Mouse (Mus musculus) heart, postnatal 0 days (tissue): Measurements from ENCODE around the gene F10.

ENCODE experiments used
- CTCF ChIP-seq: IDR thresholded peaks from 2 replicates; pipeline ENCODE4 v1.5.1; 2016; ENCODE audit warnings: antibody characterized with exemption, control low read depth, low read depth
- EP300 ChIP-seq: IDR thresholded peaks from 2 replicates; pipeline ENCODE4 v1.6.1; 2016; ENCODE audit warnings: antibody characterized with exemption, low read depth

GRCm38 (mm10) chr8:12998331-12998730, 38.8 kb upstream of the F10 start:
- TF ChIP-seq EP300 (no peak), CTCF (no peak)
